Mouse (Mus musculus): ENCODE results near the gene Uqcrc1.

Uqcrc1 gene

DNA sequence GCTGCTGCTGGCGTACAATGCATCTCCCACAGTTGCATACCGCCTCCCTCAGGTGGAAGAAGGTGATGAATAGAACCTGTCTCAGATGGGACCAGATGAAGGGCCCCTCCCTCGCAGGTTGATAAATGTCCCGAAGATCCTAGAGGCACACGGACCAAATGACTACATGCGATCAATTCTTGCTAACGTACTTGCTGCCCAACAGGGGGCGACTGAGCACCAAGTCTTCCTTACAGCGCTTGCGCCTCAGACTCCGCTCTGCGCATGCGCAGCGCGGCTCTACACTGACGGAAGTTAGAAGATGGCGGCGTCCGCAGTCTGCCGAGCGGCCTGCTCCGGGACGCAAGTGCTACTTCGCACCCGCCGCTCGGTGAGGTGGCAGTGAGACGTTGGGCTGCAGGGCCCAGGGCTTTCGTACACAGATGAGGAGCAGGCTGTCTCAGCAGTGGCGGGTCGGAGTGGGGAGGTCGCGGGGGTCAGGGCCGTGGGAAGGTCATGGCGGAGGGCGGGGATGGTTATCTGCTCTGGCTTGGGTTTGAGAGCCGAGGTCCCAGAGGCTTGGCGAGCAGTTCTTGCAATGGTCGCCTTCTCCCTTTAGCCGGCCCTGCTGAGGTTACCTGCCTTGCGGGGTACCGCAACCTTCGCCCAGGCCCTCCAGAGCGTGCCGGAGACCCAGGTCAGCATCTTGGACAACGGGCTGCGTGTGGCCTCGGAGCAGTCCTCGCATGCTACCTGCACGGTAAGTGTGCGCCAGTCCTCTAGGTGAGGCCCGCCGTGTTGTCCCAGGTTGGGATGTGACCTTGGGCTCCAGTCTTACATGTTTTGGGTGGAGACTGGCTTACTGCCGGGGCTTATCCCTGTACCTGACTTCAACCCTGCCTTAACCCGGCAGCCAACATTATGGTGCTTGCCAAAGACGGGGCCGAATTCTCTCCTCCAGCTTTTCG is at the start of gene Uqcrc1:
Gene Uqcrc1, plus strand, starts transcription at position 216 of the 947 bp plus-strand sequence.
- peak; percentile 99 for DNase-seq (ENCODE audit: low read depth, low spot score)

DNA sequence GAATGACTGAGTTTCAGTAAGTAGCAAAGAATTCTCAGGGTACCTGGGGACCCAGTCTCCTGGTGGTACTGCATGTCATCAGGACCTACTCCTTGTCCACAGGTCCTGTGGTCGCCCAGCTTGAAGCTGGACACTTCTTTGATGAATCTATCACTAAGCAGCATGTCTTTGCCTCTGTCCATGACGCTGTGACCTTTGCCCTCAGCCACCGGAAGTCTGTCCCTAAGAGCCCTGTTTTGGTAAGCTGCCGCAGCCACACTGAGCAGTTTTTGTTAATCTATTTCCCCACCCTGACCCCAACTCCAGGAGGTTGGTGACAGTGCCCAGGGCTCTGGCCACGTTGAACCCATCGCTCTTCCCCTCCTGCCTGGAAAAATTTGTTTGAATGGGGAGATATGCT is 24.1 kb upstream of the Uqcrc1 start:
- DNase-seq (ENCODE audit: low read depth, low spot score) = no peak

DNA sequence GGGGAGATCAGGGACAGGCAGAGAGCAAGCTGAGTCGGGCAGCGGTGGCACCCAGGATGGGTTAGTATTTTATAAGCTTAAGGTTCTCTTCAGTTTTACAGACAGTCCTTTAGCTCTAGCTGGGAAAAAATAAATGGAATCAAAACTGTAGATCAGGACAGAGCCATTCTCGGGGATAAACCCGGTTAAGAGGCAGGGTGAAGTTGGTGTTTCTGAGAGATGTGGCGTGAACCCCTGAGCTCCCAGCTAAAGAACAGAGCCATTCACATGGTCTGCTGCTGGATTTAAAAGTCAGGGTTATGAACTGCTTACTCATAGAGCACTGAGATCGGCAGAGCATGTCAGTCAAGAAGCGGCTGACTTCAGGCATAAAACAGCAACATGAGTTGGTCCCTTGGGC is 23.3 kb upstream of the Uqcrc1 start:
- DNase-seq (ENCODE audit: low read depth, low spot score) = no peak

DNA sequence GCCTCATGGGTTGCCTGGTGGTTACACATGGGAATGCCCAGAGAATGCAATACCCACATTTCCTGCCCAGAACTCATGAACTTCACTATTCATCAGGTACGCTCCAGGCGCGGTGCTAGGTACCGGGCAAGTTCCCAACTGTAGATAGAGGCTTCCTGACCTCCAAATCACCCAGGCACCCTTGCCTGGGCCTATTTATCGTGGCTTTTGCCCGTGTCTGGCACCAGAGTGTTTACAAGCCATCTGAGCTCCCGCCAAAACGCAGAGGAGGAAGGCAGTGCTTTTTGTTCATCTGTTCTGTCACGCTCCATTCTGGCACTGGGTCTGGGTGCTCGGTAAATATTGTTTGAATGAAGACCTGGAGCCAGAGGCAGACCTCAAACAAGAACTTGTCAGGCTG is 22.8 kb upstream of the Uqcrc1 start:
- no peak for DNase-seq (ENCODE audit: low read depth, low spot score)

DNA sequence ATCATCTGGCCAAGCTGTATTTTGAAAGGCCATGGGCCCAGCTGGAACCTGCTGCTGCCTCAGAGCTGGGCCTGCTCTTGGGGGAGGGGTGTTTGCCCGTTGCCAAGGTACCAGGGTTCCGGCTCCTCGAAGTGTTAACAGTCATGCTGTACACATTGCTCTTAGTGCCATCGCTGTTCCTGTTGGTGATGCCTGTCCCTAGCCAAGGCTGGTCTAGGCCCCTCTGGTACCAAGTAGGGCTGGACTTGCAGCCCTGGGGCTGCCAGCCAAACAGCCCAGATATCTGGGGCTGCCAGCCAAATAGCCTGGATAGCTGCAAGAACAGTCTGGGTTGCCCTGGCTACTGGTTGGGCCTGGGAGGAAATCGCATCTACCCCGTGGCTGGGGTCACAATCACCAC is 21.9 kb upstream of the Uqcrc1 start, which contains the start of gene Tmem89:
Gene Tmem89, plus strand, starts transcription at position 129 of the 400 bp plus-strand sequence.
- no peak for DNase-seq (ENCODE audit: low read depth, low spot score)

DNA sequence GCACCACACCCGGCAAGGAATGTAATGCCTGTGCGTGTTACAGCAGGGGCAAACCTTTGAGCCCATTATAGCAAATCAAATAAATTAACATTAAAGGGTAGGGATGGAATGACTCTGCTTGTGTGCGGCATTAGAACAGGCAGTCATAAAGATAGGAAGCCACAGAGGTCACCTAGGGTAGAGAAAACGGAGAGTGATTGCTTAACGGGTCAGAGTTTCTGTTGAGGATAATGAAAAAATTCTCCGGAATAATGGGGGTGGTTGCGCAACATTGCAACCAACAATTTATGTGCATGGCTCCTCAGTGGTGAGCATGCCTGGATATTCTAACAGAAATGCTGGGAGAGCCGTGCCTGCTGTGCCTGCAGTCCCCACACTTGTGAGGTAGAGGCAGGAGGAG is 10.5 kb upstream of the Uqcrc1 start:
- DNase-seq (ENCODE audit: low read depth, low spot score) = no peak

DNA sequence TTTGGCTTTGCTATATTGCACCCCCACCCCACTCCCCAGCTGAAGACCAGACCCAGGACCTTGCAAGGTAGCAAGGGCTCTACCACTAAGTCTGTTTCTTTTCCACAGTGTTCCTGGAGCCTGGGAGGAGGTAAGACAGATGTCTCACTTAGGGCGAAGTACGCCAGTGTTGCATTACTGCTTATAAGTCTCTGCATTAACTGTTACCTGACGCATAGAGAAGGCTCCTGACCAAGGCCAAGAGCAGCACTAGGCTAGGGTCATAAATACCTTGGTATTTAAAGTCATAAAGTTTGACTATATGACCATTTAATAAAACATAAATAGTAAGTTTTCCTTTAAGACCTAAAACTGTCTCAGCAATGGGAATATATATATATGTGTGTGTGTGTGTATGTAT is 8.0 kb upstream of the Uqcrc1 start:
- DNase-seq (ENCODE audit: low read depth, low spot score) = no peak

DNA sequence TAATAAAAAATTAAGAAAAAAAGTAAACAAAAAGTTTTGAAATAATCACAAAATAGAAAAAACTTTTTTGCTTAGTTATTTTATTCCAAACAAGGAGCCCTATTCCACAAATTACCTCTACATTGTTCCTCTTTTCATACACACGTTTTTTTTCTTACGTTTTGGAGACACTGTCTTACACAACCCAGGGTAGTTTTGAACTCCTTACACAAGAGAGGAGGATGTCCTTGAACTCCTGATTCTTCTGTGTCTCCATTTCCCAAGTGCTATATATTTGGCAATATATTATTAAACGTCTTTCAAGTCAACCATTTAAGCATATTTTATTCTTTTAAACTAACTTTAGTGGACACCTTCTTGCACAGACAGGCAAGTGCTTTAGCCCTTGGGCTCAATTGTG is 442 bp upstream of the Uqcrc1 start:
- no peak for DNase-seq (ENCODE audit: low read depth, low spot score)

DNA sequence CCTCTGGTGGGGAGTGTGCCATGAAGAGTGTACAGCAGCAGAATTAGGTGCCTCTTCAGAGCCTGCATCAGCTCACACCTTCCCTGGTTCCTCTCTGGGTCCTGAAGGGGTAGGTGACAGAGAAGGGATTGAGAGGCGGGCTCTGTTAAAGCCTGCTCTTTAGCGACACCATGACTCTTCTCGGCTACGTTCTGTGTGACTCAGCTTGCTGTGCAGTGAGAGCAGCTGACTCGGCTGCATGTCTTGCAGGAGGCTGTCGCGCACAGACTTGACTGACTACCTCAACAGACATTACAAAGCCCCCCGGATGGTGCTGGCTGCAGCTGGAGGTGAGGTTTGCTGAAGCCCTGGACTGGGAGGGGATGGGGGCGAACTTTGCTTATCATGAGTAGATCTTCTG is 8.7 kb downstream of the Uqcrc1 start:
- DNase-seq (ENCODE audit: low read depth, low spot score) = no peak

DNA sequence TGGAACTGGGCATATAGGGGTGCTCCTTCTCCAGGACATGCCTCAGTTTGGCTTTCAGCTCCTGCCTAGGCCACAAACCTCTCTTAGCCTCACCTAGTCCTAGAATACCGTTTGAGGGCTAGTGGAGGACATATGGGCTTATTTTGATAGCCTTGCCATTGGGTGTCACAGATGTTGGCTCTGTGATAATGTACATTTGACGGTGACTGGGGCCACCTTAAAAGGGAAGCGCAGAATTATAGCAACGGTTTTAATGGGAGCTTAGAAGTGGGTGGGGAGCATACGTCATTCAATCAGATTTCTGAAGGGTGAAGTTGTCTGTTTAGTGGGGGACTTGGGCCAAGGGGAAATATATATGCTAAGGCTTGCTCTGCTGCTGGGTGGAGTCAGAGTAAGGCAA is 9.2 kb downstream of the Uqcrc1 start:
- DNase-seq (ENCODE audit: low read depth, low spot score) = no peak

DNA sequence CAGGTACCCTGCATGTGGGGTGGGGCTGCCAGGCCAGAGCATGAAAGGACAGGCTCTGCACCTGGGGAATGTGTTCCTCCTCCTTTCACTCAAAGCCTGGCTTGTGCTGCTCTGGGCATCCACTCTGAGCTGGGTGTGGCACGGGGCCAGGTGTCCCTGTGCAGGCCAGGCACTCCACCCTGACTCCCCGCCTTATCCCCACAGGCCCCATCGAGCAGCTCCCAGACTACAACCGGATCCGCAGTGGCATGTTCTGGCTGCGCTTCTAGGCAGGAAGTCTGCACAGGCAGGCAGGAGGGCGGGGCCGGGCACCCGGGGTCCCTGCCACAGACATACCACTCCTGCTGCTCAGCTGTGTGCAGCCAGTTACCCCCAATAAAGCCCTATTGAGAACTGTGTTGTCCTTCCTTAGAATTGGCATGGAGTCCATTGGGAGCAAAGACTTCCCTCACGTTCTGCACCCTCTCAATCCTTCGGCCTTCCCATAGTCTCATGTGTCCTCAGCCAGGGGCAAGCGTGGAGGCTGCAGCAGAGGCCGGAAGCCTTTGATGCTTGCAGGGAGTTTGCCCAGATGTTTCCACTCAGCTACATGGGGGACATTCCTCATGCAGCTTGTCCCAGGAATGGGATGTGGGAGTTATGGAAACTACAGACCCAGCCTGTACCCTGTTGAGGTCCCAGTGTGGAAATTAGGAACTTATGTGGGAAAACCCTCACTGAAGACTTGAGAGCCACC is 13.0 kb downstream of the Uqcrc1 start:
- DNase-seq (ENCODE audit: low read depth, low spot score) = no peak

DNA sequence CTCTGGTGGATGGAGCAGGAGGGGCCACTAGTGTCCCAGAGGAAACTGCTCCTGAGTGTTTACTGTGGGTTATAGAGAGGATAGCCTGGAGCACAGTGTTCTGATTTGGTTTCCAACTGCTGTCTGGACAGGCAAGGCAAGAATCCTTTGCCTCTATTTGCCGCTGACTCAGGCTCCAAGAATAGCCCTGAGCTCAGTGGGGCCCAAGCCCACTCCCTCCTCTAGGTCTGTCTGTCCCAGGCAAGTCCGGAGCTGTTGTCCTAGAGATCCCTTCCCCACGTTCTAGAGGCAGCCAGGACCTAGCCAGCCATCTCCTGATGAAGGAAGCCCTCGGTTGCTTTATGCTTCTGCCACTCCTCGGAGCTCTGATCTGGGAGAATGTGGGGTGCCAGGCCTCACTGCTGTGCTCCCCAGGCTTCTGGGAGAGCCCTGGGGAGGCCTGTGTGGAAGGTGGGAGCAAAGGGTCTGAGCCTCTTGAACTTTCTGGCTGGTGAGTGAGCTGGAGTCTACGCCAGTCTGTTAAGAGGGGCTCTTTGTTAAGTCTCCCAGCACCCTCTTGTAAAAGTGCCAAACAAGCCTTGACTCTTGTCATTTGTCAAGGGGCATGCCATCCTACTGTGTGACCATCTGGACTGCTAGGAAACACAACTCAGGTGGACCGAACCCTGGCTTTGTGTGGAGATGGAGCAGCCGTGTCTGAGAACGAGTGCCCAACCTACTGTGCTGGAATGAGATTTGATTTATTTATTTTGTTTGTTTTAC is 13.7 kb downstream of the Uqcrc1 start:
- DNase-seq (ENCODE audit: low read depth, low spot score) = no peak

DNA sequence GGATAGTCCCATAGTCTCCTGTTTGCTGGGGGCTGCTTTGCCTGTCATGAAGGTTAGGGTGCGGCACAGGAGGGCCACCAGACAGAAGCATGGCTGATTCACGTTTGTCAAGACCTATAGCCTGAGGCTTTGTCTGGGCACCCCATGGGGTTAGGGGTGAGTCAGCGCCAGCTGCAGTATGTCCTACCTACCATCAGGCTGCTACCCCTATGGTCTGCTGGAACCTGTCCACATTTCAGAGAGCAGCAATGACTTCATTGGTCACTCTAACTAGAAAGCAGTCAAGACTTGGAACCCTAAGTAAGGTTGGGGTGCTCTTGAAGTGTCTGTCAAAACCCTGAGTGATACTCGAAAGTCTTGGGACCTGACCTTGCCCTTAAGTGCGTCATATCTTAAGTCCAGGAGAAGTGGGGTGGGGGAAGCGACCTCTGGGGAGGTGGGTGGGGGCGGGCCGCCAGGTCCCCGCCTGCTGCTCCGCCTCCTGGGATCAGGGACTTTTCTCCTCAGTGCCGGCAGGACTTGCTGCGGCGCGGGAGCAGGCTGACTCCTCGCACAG is 16.7 kb downstream of the Uqcrc1 start, which contains the start of gene Col7a1:
Gene Col7a1, plus strand, starts transcription at position 506 of the 556 bp plus-strand sequence.
- DNase-seq (ENCODE audit: low read depth, low spot score) = peak; percentile 46

DNA sequence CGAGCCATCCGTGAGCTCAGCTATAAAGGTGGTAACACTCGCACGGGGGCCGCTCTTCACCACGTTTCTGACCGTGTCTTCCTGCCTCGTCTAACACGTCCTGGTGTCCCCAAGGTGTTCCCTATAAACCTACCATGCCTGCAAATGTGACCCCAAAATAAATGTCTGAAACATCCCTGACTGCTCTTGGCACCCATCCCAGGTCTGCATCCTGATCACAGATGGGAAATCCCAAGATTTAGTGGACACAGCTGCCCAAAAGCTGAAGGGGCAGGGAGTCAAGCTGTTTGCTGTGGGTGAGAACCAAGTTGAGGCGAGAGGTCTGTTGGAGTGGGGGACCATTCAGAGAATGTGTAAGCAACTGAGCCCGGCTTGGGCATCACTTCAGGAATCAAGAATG is 18.8 kb downstream of the Uqcrc1 start:
- no peak for DNase-seq (ENCODE audit: low read depth, low spot score)

DNA sequence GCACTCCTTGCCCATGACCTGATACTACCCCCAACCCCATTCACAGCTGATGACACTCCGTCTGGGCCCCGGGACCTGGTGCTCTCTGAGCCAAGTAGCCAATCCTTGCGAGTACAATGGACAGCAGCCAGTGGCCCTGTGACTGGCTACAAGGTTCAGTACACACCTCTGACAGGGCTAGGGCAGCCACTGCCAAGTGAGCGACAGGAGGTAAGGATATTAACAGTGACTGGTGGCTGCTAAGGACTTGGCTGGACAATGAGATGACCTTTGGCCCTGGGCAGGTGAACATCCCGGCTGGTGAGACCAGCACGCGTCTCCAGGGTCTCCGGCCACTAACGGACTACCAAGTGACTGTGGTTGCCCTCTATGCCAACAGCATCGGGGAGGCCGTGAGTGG is 19.4 kb downstream of the Uqcrc1 start:
- no peak for DNase-seq (ENCODE audit: low read depth, low spot score)

DNA sequence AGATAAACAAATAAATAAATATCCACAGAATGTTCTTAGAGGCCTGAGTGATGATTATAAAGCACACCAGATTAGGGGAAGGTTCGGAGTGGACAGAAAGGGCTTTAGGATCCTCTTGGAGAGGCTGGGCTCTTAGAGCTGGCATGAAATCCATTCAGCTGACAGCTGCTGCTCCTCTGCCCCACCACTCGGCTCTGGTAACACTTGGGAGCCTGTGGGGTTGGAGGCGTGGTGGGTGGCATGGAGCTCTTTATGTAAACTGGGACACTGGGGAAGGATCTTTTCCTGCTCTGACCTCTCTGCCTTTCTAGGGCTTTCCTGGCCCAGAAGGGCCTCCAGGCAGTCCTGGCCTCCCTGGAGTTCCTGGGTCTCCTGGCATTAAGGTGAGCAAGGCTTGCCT is 27.1 kb downstream of the Uqcrc1 start:
- DNase-seq (ENCODE audit: low read depth, low spot score) = no peak

DNA sequence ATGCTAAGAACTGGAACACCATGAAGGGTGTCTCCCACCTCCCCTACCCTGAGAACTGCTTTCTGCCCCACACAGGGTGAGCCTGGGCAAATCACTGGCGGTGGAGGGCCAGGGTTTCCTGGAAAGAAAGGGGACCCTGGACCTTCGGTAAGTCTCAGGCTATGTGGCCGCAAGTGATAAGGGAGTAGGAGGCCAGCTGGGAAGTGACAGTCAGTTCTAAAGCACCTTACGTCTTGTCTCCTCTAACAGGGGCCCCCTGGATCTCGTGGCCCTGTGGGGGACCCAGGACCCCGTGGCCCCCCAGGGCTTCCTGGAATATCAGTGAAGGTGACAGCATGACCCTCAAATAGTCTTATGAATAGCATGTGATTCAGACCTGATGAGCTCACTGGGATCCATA is 27.9 kb downstream of the Uqcrc1 start:
- DNase-seq (ENCODE audit: low read depth, low spot score) = no peak

DNA sequence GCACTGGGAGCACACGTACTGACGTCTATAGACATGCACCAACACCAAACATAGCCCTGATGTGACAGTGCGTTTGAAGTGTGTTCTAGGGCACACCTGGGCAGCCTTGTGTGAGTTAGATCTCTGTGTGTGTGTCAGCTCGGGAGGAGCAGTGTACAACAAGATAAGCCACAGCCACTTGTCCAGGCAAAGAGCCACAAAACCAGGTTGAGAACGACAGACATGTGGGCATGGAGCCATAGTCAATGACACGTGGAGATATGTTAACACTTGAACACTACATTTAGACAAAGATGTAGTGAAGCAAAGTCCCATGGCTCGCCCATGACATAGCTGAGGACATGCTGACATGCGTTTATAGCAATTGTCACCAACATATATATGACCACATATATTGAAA is 34.2 kb downstream of the Uqcrc1 start:
- no peak for DNase-seq (ENCODE audit: low read depth, low spot score)

DNA sequence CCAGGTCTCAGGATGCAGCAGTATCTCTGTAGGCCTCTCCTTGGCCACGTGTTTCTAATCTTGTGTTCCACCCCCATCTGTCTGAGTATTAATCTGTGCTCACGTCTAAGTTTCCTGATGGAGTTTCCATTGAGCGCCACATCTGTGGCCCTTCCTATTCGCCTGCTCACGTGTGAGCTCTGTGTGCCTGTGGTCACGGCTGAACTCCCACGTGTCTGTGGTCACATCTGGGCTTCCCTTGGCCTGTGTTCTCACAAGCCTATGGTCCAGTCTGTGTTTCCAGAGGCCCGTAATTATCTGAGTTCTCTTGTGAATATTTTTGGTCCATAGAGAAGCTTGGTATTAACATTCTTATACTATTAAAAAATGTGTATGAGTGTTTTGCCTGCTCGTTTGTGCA is 40.0 kb downstream of the Uqcrc1 start:
- DNase-seq (ENCODE audit: low read depth, low spot score) = no peak

DNA sequence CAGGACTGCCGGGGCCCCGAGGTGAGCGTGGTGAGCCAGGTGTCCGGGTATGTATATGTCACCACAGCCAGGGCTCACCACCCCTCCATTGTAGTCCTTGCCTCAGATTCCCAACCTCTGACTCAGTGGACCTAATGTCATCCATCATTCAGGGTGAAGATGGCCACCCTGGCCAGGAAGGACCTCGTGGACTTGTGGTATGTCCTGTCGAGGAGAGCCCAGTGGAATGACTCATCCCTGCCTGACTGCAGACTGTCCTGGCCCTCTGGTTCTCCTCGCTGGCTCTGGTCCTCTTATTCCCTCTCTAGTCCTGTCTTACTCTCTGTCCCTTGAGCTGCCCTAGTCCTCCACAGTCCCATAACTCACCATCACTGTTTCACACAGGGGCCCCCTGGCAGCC is 41.5 kb downstream of the Uqcrc1 start:
- no peak for DNase-seq (ENCODE audit: low read depth, low spot score)

DNA sequence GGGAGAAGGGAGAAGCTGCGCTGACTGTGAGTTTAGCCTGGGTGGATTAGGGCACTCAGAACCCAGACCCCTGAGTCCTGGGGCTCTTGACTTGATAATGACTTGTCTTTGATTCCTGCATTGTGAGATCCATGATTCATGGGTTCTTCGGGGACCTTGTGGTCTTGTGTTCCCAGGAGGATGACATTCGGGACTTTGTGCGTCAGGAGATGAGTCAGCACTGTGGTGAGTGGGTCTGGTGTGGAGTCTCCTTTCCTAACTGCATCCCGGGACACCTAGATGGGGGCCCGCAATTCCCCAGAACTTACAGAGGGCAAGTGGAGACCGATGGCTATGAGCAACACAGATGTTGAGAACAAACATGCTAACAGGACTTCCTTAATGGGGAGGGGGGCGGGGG is 46.1 kb downstream of the Uqcrc1 start:
- no peak for DNase-seq (ENCODE audit: low read depth, low spot score)

DNA sequence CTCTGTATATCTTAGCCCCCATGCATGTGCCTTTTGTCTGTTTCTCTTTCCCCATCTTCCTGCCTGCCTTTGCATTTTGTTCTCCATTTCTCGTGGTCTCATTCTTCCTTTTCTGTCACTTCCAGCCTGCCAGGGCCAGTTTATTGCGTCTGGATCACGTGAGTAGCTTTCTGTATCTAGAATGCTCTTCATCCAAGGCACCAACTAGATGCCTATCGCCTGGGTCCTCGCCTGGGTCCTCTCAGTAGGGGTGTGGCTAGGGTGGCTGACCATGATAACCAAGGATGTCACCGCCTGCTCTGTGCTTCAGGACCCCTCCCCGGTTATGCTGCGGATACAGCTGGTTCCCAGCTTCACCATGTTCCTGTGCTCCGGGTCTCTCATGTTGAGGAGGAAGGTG is 46.8 kb downstream of the Uqcrc1 start:
- DNase-seq (ENCODE audit: low read depth, low spot score) = no peak

Measured in R1 (cell line).